Mouse (Mus musculus) CD4-positive, CD25-positive, alpha-beta regulatory T cell (primary cell): Measurements from ENCODE around the gene Adora2a. TPM values are rescaled to one million over a fixed set of nuclear protein-coding genes. Genes with fewer than 3 reads are reported as not detected.

ENCODE experiments used
- polyA plus RNA-seq: library from polyadenylated mRNA; unstranded; fragments of 100-300 nt; shearing (Covaris generic); gene quantifications from one replicate; pipeline ENCODE4 v1.2.1, GENCODE M21; 2017

The Adora2a gene
- polyA plus RNA-seq, result 35.6 TPM

GRCm38 (mm10) chr10:75316872-75316907 is at the start of gene Adora2a:
Gene Adora2a (plus strand): TSS chr10:75316877.

Other genes with a start within 250 kb of the Adora2a start
- 56.2 TPM for gene Specc1l, start 104.8 kb upstream of the Adora2a start, polyA plus RNA-seq
- 0.29 TPM for gene Upb1, start 84.2 kb downstream of the Adora2a start, polyA plus RNA-seq
- 190 TPM for gene Snrpd3, start 200.7 kb downstream of the Adora2a start, polyA plus RNA-seq
- 39.0 TPM for gene Gucd1, start 201.1 kb downstream of the Adora2a start, polyA plus RNA-seq
- gene Lrrc75b, start 243.5 kb downstream of the Adora2a start, polyA plus RNA-seq, result 0.25 TPM
- gene Ggt1, start 244.7 kb downstream of the Adora2a start, polyA plus RNA-seq, result 1.8 TPM